Comparison of ENCODE assay signal across 20 mouse cellular contexts in genomic region chr15:41165534-41165933, GRCm38 (mm10).
A peak's percentile ranks its signal among the peaks of the same experiment; 100 is the strongest.
DNase-seq lines count a peak whose midpoint lies in the region; ATAC-seq and TF ChIP-seq lines count a peak whose summit lies in the region.
"Had no signal": no experiment of that assay in that cellular context is flagged by ENCODE, and none has a peak within 500 bp of the region (broad histone marks: within the 10 kb centered on the region; RNA-seq: fewer than 3 reads in every experiment).

No protein-coding gene starts in this region.

- no peaks in the 10 kb centered on the region for H3K27me3 ChIP-seq in liver, adult 2 months (ENCODE audit: control insufficient read depth, insufficient read depth, low read length)
- no peaks in the 10 kb centered on the region for H3K27me3 ChIP-seq in liver, embryonic 11.5 days (replicated peaks; ENCODE audit: control insufficient read depth, insufficient read depth, low read length)
- no peaks in the 10 kb centered on the region for H3K27me3 ChIP-seq in hindbrain, embryonic 16.5 days (replicated peaks; ENCODE audit: control insufficient read depth, insufficient read depth, low read length)
- H3K27me3 ChIP-seq: hindbrain, embryonic 13.5 days had no signal

- H3K36me3 ChIP-seq in liver, adult 2 months (ENCODE audit: control insufficient read depth, insufficient read depth, low read length) = no peaks in the 10 kb centered on the region
- H3K36me3 ChIP-seq in liver, embryonic 11.5 days (ENCODE audit: control insufficient read depth, insufficient read depth, low read length) = no peaks in the 10 kb centered on the region
- no peaks in the 10 kb centered on the region for H3K36me3 ChIP-seq in hindbrain, embryonic 16.5 days (ENCODE audit: control insufficient read depth, insufficient read depth, low read length)
- H3K36me3 ChIP-seq: embryonic facial prominence, embryonic 10.5 days; forebrain, embryonic 10.5 days; heart, embryonic 10.5 days; hindbrain, embryonic 13.5 days had no signal

- peaks cover 3% of the 10 kb centered on the region for H3K4me1 ChIP-seq in liver, adult 2 months (ENCODE audit: control insufficient read depth, insufficient read depth, low read length)
- H3K4me1 ChIP-seq in liver, embryonic 11.5 days (replicated peaks; ENCODE audit: control insufficient read depth, insufficient read depth, low read length) = no peaks in the 10 kb centered on the region
- no peaks in the 10 kb centered on the region for H3K4me1 ChIP-seq in hindbrain, embryonic 16.5 days (ENCODE audit: control insufficient read depth, insufficient read depth, low read depth, low read length)
- H3K4me1 ChIP-seq: hindbrain, embryonic 13.5 days had no signal

- H3K9ac ChIP-seq in liver, adult 2 months (ENCODE audit: low read depth, low read length) = no peak overlapping the region
- no peak overlapping the region for H3K9ac ChIP-seq in liver, embryonic 11.5 days (ENCODE audit: low read depth, low read length)
- H3K9ac ChIP-seq in hindbrain, embryonic 16.5 days (ENCODE audit: low read depth, low read length) = no peak overlapping the region
- H3K9ac ChIP-seq: hindbrain, embryonic 13.5 days had no signal

- TF ChIP-seq CTCF in liver, adult 2 months (IDR thresholded peaks at IDR 0.05; ENCODE audit: low read depth, low read length) = no peak

- no peak overlapping the region for H3K27ac ChIP-seq in liver, adult 2 months (replicated peaks; ENCODE audit: insufficient read depth, low read depth, low read length)
- H3K27ac ChIP-seq in liver, embryonic 11.5 days (ENCODE audit: low read depth, low read length) = no peak overlapping the region
- H3K27ac ChIP-seq in hindbrain, embryonic 16.5 days (ENCODE audit: low read depth, low read length) = no peak overlapping the region
- H3K27ac ChIP-seq: embryonic facial prominence, embryonic 10.5 days; forebrain, embryonic 10.5 days; gastrocnemius, adult 2 months; heart, embryonic 10.5 days; hindbrain, embryonic 13.5 days had no signal

- no peaks in the 10 kb centered on the region for H3K79me2 ChIP-seq in liver, adult 2 months (ENCODE audit: control insufficient read depth, insufficient read depth, low read length)

- DNase-seq in liver, adult 2 months (ENCODE audit: extremely low read depth, low read depth, low spot score) = peak; percentile 54
- DNase-seq in liver, embryonic 11.5 days (ENCODE audit: low spot score) = no peak
- DNase-seq in kidney, adult 9 months = peak; percentile 55
- peak; percentile 43 for DNase-seq in kidney, postnatal 14 days
- no peak for DNase-seq in retina, embryonic 14.5 days (ENCODE audit: low spot score)
- no peak for DNase-seq in lung, postnatal 4 days
- DNase-seq: adrenal gland, adult 2 months; adrenal gland, postnatal 36 days; cerebellum, adult 2 months; cerebellum, postnatal 10 days; gastrocnemius, adult 2 months; gastrocnemius, postnatal 25 days; heart, adult 18-20 months; heart, postnatal 10 days had no signal

- ATAC-seq in liver, embryonic 11.5 days (replicated peaks; ENCODE audit: low FRiP score) = no peak
- no peak for ATAC-seq in hindbrain, embryonic 16.5 days
- ATAC-seq: forebrain, embryonic 14.5 days had no signal

- WGBS in liver, adult 2 months = 36% methylated on average over 3 of the region's 3 CpGs
- WGBS in liver, embryonic 11.5 days = 69% methylated on average over 3 of the region's 3 CpGs
- WGBS in hindbrain, embryonic 16.5 days = 81% methylated on average over 3 of the region's 3 CpGs

- no peak overlapping the region for H3K4me2 ChIP-seq in liver, embryonic 11.5 days
- H3K4me2 ChIP-seq in hindbrain, embryonic 16.5 days (ENCODE audit: low read length) = no peak overlapping the region
- H3K4me2 ChIP-seq: hindbrain, embryonic 13.5 days had no signal

- H3K9me3 ChIP-seq in liver, embryonic 11.5 days (ENCODE audit: control insufficient read depth, low read length) = no peaks in the 10 kb centered on the region
- H3K9me3 ChIP-seq in hindbrain, embryonic 16.5 days (ENCODE audit: control insufficient read depth, low read length) = no peaks in the 10 kb centered on the region; the same call in 1 of the 2 replicates
- H3K9me3 ChIP-seq: embryonic facial prominence, embryonic 10.5 days; forebrain, embryonic 10.5 days; heart, embryonic 10.5 days; hindbrain, embryonic 13.5 days had no signal

- no peak overlapping the region for H3K4me3 ChIP-seq in liver, adult 2 months (ENCODE audit: insufficient read depth, low read depth, low read length)
- no peak overlapping the region for H3K4me3 ChIP-seq in liver, embryonic 11.5 days (ENCODE audit: low read depth, low read length)
- H3K4me3 ChIP-seq in hindbrain, embryonic 16.5 days (ENCODE audit: low read length) = no peak overlapping the region
- H3K4me3 ChIP-seq: embryonic facial prominence, embryonic 10.5 days; forebrain, embryonic 10.5 days; gastrocnemius, adult 2 months; heart, embryonic 10.5 days; hindbrain, embryonic 13.5 days had no signal

- TF ChIP-seq POLR2A in liver, adult 2 months (IDR thresholded peaks at IDR 0.05; ENCODE audit: extremely low read depth, insufficient read depth, low read length) = no peak

Comparison
In these comparisons a context has a peak if more than half of its experiments do, and no peak if none do; other contexts are left out.
1. DNase-seq: peak in liver, adult 2 months (single experiment), kidney, adult 9 months (single experiment) and kidney, postnatal 14 days (single experiment); none in liver, embryonic 11.5 days (single experiment), retina, embryonic 14.5 days (single experiment) and lung, postnatal 4 days (0 of 2).